Mouse (Mus musculus) hindlimb bud, embryonic 11.5 days (tissue): ENCODE results near the gene St8sia1.

Experiments used
- DNase-seq: peaks from one replicate; pipeline ENCODE4 v3.0.0-alpha.2; 2012; ENCODE audit warnings: low read depth, low spot score; ENCODE audit errors: extremely low spot score

Gene St8sia1

DNA sequence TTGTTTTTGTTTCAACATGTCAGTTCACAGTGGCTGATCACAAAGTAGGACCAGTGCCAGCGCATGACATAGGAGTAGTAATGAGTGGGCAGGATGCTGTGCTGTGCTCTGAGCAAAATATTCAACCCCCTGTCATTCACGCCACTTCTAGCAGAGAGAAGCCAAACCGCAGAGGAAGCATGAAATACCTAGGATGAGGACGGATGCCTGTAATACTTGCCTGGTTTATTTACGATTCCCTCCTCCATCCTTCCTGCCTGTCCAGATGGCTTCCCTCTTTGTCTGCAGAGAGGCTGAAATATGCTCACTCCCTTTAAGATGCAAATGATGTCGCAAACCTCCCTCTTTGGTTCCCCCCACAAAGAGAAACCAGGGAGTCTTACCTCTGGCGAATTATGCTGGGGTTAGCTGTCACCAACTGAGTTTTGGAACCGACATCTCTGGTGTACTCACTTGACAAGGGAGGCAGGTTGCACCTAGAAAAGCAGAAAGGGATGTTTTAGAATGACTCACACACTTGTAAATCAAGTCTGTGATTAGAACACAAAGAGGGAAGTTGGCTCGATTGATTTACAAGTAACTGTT lies 96.7 kb downstream of the St8sia1 start:
- DNase-seq: no peak

DNA sequence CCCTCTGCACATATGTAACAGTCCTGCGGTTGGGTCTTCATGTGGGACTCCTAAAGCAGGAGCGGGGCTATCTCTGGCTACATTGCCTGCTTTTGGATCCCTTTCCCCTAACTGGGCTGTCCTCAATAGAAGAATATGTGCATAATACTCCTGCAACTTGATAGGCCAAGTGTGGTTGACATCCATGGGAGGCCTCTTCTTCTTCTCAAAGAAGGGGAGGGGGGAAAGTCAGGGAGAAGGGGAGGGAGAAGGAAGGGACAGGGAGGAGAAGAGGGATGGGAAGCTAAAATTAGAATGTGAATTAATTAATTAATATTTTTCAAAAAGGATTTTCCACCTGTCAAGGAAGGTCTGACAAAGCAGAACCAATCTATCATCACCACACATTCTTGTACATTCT lies 97.2 kb downstream of the St8sia1 start:
- DNase-seq: no peak

DNA sequence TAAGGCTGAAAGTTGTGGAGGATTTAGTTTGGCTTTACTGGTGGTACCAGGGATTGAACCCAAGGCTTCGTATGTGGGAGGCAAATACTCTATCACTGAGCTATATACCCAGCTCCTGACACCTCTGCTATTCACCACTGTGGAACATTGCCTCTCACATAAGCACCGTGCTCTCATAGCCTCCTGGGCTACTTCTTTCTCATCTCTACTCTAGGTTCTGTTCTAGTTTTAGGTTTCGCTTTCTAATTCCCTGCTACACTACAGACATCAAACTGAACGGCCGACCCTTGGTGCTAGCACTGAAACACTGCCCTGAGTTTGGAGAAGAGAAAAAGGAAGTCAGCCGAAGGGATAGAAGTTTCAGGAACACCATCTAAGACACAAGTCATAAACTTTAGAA lies 99.1 kb downstream of the St8sia1 start:
- no peak for DNase-seq

DNA sequence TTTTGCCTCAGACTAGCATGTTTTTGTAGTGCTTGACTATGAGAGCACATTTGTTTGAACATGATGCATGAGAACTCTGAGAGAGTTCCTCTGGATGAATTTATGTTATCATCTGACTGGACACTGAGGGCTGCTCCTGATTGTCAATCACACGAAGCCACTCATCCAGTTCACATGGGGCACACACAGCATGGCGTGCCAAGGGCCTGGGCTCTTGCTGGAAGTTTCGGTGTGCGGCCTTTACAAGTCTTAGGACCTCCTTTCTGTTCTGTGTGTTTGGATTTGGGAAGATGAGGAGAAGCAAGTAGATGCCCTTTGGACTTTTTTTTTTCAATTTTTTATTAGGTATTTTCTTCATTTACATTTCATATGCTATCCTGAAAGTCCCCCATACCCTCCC lies 100.4 kb downstream of the St8sia1 start:
- DNase-seq: no peak

DNA sequence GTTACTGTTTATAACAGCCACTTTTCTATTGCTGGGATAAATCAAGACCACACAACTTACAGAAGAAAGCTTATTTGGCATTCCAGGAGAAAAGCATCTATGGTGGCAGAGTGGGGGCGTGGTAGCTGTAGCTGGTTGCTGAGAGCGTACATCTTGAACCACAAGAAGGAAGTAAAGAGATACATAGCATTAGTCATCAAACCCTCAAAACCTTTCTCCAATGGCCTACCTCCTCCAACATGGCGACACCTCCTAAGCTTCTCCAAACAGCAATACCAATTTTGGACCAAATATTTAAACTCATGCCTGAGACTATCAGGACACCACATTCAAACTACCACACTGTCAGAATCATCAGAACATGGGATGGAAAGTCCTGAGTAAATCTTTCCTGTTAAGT lies 102.0 kb downstream of the St8sia1 start:
- no peak for DNase-seq

DNA sequence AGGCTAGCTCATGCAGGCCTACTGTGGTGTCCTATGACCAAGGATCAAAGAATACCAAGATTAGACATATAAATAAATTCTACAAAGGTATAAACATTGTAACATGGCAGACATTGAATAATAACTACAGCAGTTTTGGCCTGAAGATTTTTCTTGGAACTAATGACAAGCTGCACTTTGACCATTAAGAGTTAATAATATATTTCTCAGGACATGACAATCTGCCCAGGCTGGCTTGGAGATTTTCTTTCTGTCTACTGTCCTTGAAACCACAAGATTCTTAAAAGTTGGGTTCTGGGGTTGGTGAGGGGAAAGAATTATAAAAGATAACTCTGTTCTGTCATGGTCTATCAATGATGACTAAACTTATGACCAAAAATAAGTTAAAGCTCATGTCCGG lies 103.9 kb downstream of the St8sia1 start:
- no peak for DNase-seq

DNA sequence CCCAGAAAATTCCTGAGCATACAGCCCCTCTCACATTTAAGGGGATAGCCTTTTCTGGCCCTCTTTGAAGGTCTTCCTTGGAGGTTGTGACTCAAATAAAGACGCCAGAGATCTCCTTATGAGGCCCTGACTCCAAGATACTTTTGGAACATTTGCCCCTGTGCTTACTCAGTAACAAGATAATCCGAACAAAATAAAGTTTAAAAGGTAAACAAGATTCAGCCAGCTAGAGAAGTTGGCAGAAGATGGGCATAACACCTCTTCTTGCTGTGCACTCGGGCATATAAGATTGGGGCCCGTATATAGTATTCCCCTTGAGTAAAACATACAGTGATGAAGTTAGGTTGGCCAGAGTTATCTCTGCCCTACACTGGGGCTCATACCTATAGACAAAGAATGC lies 104.3 kb downstream of the St8sia1 start:
- DNase-seq: no peak

DNA sequence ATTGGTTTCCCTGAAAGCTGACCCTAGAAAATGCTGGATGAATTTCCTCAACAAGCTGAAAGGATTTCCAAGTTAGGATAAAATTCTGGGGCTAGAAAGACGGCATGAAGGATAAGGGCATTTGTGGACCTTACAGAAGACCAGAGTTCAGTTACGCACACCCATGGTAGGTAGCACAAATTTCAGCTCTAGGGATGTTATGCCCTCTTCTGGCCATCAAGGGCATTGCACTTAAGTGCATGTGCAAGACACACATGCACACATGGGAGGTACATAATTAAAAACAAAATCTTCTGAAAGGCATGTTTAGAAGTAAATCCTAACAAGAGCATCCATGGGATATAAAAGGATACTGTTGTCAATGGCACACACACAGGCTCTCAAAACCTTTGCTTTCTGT lies 105.3 kb downstream of the St8sia1 start:
- DNase-seq: no peak

DNA sequence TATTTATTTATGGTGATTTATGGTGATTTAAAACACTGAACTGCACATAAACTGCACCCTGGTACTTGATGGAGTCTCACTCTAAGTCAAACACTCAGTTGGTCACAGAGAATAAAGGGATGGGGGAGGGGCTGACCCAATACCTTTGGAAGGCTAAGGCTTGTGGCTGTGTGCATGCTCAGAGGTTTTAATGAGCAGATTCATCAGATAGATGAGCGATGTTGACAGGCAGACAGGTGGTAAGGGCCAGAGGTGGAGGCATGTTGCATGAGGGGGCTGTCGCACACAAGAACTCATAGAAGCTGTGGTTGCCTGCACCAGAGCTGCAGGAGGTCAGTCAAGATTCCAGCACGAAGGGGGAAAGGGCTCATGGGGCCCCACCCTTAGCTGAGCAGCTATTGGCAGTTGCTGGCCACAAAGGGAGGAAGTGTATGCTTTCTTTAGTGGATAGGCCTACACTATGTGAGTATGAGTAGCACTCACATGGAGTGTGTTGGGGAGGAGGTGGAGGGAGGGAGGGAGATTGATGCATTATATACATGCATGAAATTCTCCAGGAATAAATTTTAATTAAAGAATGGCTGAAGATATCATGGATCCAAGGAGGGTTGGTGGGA lies 107.9 kb downstream of the St8sia1 start:
- DNase-seq: no peak

DNA sequence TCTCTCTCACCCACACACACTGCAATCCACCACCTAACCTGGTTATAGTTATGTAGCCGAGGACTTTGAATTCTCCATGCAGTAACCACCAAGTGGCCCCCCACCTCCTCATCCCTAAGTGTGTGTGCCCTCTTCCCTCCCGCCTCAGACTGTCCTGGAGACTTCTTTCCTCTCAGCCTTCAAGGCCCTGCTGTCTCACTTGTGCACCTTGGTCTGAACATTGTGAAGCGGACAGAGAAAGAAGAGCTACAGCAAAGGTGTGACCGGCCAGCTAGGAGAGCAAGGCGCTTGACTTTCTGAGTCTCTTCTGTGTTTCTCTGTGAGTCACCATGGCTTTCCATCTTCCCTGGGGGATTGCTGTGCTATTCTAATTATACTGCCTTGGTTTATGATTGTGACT lies 108.5 kb downstream of the St8sia1 start:
- no peak for DNase-seq

DNA sequence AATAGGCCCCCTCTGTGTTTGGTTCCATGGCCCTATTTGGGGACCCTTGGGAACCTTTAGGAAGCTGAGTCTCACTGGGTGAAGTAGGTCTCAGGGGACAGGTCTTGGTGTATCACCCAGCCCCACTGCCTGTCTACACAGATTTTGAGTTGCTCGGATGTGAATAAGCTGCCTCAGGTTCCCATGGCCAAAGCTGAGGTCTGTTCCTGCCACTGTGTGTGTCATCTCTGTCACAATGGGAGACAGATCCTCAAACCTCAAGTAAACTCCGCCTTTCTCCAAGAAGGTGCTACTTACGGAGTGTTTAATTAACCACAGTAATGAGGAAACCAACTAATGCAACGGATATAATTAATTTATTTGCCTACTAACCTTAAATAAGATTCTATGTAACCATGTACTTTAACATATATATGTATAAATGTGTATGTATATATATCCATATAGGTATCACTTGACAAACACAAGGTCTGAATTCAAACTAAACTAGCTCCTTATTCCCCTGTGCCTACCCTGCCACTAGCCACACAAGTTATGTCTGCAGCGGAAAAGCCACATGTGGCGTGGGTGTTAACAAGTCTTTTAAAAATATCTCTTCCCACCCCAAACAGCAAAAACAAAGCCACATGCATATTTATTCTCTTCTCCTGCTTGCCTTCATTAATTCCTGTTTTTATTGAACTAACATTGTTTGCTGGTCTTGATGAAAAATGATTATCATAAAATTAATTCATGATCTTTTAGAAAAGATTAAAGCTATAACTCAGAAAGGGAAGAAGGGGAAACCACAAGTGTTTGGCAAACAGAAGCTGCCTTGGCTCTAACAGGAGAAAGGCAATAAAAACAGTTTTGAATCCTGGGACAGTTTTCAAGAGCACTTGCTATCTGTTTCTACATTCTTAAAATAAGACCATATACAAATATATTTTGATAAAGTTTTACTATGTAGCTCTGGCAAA lies 111.6 kb downstream of the St8sia1 start:
- DNase-seq: no peak

DNA sequence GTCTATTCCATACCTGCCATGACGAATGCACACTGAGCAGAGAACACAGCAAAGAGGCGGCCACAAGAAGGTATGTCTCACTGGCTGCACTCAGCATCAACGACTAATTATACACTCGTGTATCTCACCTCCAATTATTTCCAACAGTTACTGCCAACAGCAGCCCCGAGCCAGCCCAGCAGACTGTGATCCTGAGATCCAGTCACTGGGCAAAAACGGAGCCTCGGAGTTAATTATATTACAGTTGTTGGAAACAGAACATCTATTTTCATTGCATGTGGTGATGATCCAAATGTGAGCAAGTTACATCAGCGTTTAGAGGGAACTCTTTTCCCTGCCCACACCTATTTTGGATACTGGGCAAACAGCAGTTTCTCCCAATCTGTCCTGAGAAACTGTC lies 113.8 kb downstream of the St8sia1 start:
- no peak for DNase-seq

DNA sequence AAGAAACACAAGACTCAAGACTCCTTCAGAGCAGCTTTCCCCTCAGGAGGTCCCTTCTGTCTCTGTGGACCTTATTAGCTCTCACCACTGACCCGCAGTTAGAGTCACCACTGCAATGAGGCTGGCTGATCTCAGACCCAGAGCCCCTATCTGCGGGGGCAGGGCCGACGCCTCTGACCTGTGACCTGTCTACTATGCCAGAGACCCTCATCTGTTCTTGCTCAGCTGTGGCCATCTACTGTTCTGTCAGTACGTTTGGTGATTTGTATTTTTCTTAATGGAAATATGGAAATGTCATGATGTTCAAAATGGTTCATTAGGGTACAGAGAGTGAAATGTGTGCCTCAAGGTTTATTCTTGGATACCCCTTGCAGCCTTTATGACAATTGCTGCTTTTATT lies 114.9 kb downstream of the St8sia1 start:
- DNase-seq: no peak

DNA sequence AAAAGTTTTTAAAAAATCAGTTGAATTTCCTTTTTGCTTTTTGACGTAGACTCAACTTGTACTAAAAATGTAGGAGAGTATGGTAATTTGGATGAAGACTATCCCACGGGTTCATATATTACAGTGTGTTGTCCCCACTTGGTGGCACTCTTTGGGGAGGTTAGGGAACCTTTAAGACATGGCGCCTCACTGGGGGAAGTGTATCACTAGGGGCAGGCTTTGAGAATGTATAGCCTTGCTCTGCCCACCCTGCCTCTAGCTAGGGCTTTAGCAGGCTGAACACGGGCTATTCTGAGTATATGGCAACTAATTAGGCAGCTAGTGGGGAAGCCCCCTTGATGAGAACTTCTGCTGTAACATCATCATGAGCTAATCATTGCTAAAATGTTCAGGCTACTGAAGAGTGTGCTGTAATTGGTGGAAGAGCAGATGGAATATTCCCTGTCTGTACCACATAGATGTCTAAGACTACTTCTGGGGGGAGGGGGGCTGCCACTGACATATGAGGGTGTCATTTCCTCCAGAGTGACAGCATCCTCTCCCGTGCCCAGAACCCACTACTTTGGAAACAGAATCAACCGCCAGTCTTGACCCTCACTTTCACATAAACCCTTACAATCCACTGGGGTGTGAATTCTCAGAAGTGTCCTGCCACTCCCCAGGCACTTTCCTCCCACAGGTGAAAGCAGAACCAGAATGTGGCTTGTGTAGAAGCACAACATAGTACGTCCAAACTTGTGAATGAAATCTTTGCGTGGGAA lies 116.2 kb downstream of the St8sia1 start:
- no peak for DNase-seq

DNA sequence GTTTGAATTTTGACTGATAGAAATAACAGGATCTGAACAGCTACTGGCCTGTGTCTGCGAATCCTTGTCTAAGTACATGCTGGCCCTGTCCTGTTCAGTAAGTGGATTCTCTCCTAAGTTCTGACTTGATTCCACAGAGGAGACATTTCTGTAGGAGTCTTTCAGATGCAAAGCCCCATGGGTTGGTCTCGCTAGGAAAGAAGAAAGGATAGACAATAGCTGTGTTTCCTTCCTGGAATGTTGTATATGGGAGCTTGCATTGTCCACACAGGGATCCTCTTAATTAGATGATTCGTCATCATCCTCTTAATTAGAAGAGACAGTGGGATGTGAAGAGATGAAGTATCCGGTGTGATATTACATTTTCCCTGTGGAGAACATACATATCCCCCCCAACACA lies 117.4 kb downstream of the St8sia1 start:
- DNase-seq: no peak

DNA sequence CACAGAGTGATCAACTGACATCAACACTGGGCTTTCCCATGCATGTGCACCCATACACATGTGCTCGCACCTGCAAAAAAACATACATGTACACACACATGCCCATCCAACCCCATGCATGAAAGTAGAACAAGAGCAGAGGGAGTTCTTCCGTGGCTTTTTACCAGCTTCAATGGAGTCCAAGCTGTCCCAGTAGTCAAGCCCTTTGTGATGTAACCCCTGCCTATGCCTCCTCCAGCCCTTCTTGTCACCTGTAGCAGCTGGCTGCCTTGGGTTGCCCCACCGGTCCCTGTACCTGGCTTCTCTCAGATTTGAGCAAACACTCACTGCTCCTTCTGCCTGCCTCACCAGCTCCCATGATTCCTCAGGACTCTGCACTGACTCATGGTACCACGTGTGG lies 119.2 kb downstream of the St8sia1 start:
- DNase-seq: no peak

DNA sequence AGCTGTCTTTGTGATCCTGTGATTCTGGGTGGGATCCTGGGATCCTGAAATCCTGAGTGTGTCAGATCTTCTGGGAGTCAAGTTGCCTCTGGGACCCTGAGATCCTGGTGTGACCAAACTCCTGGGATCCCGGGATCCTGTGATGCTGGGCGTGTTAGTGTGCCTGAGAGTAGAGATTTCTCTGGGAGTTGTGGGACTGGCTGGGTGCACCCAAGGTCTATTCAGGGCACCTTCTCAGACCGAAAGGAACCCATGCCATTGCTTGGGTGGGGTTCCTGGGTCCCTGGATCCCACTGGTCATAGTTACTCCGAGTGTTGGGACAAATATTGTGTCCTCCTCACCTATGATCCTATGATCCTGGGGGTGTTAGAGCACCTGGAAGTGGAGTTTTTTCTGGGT lies 120.2 kb downstream of the St8sia1 start:
- no peak for DNase-seq

DNA sequence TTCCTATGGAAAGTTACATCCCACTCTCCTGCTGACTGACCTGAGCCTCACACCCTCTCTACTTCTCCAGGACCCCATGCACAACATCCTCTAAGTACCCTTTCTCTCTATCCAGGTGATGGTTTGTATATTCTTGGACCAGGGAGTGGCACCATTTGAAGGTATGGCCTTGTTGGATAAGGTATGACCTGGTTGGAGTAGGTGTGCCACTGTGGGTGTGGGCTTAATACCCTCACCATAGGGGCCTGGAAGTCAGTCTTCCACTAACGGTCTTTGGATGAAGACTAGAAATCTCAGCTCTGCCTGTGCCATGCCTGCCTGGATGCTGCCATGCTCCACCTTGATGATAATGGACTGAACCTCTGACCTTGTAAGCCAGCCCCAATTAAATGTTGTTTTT lies 125.8 kb downstream of the St8sia1 start:
- no peak for DNase-seq

DNA sequence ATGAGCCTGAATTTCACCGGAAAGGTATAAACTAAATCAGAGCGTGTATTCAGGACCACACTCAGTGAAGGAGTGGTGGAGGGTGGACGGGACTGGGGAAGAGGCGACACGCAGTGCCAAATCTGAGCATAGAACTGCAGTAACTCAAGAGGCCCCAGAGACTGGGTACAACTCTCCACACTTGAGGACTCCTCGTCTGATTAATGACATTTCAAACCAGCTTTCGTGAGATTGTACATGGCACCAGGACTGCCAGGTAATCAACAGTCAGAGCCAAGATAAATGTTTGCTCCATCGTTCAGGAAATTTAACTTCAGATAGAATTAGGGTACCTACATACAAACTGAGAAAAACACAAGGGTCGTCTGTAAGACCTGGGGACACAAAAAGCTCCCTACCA lies 126.9 kb downstream of the St8sia1 start:
- DNase-seq: no peak

DNA sequence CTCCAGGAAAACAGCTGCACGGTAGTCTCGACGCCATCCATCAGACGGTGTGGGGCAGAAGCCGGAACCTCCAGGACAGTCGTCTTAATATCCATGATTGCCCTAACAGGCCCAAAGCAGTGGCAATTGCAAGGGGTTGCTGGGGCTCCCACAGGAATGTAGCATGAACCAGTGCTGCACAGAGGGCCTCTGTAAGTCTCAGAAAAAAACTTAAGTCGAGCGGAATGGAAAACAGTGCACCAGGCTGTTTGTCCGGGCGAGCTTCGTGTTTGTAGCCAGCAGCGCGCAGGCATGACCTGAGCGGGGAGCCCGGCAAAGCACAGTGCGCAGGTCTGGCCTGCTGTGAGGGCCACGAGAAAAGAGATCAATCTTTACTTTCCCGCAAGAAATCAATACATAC lies 128.5 kb downstream of the St8sia1 start:
- DNase-seq: no peak

DNA sequence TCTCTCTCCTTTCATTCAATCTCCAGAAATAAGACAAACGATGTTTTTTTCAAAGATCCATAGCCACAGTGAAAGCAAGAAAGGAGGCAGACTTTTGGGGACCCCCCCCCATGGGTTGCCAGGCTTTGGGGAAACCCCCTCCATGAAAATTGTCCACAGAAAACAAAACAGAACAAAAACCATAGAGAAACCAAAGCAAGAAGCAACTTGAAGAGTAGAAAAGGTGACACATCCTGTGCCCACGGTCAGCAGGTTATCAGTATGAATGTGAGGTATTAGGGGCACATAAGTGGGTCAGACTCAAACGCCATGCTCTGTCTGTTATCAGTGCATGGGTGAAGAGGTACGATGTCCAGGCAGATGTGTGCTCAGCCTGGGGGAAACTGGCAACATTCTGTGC lies 129.3 kb downstream of the St8sia1 start:
- DNase-seq: no peak

DNA sequence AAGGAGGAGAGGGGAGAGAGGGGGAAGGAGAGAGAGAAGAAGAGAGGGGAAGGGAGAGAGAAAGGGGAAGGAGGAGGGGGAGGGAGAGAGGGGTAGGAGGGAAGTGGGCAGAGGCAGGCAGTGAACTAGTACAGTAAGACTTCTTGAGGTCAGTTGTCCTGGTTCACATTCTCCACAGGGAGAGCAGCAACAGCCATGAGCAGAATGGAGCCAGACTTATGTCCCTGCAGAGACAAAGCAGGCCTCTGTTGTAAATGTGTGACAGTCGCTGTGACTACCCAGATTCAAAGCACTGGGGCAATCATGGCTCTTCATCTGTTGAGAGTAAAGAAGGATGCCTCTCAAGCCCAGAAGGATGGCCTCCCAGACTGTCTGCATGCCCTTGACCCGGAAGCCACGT lies 132.5 kb downstream of the St8sia1 start:
- DNase-seq: no peak
